In the genomic region with DNA sequence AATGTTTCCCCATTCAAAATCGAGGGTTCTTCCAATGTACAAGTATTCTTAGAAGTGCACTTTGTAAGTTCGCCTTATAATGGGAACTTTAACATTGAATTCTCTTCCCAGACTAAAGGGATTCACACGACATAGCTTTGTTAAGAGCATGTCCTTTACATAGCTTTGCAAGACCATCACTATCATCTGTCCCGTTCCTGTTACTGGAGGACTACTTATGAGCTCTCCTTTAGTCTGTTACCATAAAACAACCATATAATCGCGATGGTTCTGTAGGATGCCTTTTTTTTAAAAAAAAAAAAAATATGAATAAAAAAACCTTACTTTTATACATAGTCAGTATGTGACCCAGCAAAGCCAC, we compare ENCODE assay signal across 8 mouse cellular contexts. TPM values are rescaled to one million over a fixed set of nuclear protein-coding genes. Genes with fewer than 3 reads are reported as not detected.
DNase-seq lines count a peak whose midpoint lies in the region; ATAC-seq and TF ChIP-seq lines count a peak whose summit lies in the region.

No protein-coding gene starts in this region.

- ATAC-seq in kidney, postnatal 0 days (replicated peaks; ENCODE audit: low FRiP score, low read depth): 0 out of 2 replicates have a peak, but pooled peaks have one; percentile 18
- ATAC-seq in embryonic facial prominence, embryonic 12.5 days (ENCODE audit: insufficient number of reproducible peaks, insufficient read depth, low FRiP score, low TSS enrichment): no peak
- ATAC-seq in intestine, embryonic 16.5 days: peak; percentile 30
- peak; percentile 48; the same call in 1 of the 2 replicates for ATAC-seq in neural tube, embryonic 12.5 days (ENCODE audit: low FRiP score, low read depth)

- no peak for DNase-seq in kidney, postnatal 0 days (ENCODE audit: low spot score)
- no peak for DNase-seq in kidney, postnatal 14 days
- DNase-seq in urinary bladder, postnatal 10 days (ENCODE audit: low spot score): no peak
- no peak for DNase-seq in left cerebral cortex, postnatal 10 days (ENCODE audit: extremely low spot score in 1 of 2, low spot score in 2 of 2)
- no peak for DNase-seq in thymus, postnatal 14 days

- H3K4me3 ChIP-seq in kidney, postnatal 0 days (replicated peaks; ENCODE audit: low read depth, low read length): peak overlapping the region; percentile 99
- peak overlapping the region; percentile 99 for H3K4me3 ChIP-seq in embryonic facial prominence, embryonic 12.5 days
- peak overlapping the region; percentile 74 for H3K4me3 ChIP-seq in intestine, embryonic 16.5 days (ENCODE audit: low read length)
- H3K4me3 ChIP-seq in neural tube, embryonic 12.5 days: peak overlapping the region; percentile 100

- no peaks in the 10 kb centered on the region for H3K27me3 ChIP-seq in kidney, postnatal 0 days (ENCODE audit: insufficient read depth, low read length)
- H3K27me3 ChIP-seq in embryonic facial prominence, embryonic 12.5 days: no peaks in the 10 kb centered on the region
- H3K27me3 ChIP-seq in intestine, embryonic 16.5 days (replicated peaks; ENCODE audit: control insufficient read depth, insufficient read depth, low read length): no peaks in the 10 kb centered on the region
- no peaks in the 10 kb centered on the region for H3K27me3 ChIP-seq in neural tube, embryonic 12.5 days (replicated peaks)

- peak overlapping the region; percentile 92 for H3K27ac ChIP-seq in kidney, postnatal 0 days
- H3K27ac ChIP-seq in embryonic facial prominence, embryonic 12.5 days: no peak overlapping the region
- H3K27ac ChIP-seq in intestine, embryonic 16.5 days (ENCODE audit: low read length): no peak overlapping the region; the same call in 1 of the 2 replicates
- no peak overlapping the region for H3K27ac ChIP-seq in neural tube, embryonic 12.5 days

- peaks cover 5% of the 10 kb centered on the region for H3K36me3 ChIP-seq in kidney, postnatal 0 days (ENCODE audit: insufficient read depth, low read length)
- peaks cover 6% of the 10 kb centered on the region for H3K36me3 ChIP-seq in embryonic facial prominence, embryonic 12.5 days
- H3K36me3 ChIP-seq in intestine, embryonic 16.5 days (ENCODE audit: control insufficient read depth, insufficient read depth, low read length): 0 out of 2 replicates have a peak, but pooled peaks cover 2% of the 10 kb centered on the region
- H3K36me3 ChIP-seq in neural tube, embryonic 12.5 days: peaks cover 6% of the 10 kb centered on the region

- H3K4me1 ChIP-seq in kidney, postnatal 0 days (replicated peaks; ENCODE audit: insufficient read depth, low read length): peaks cover 8% of the 10 kb centered on the region; the same call in 1 of the 2 replicates
- H3K4me1 ChIP-seq in embryonic facial prominence, embryonic 12.5 days: peaks cover 13% of the 10 kb centered on the region
- H3K4me1 ChIP-seq in intestine, embryonic 16.5 days (ENCODE audit: control insufficient read depth, insufficient read depth, low read length): peaks cover 11% of the 10 kb centered on the region
- H3K4me1 ChIP-seq in neural tube, embryonic 12.5 days: peaks cover 13% of the 10 kb centered on the region

- no peaks in the 10 kb centered on the region for H3K9me3 ChIP-seq in kidney, postnatal 0 days (replicated peaks; ENCODE audit: low read length)
- no peaks in the 10 kb centered on the region for H3K9me3 ChIP-seq in embryonic facial prominence, embryonic 12.5 days
- H3K9me3 ChIP-seq in intestine, embryonic 16.5 days (ENCODE audit: control insufficient read depth, low read length): no peaks in the 10 kb centered on the region
- no peaks in the 10 kb centered on the region for H3K9me3 ChIP-seq in neural tube, embryonic 12.5 days

- 27% methylated on average over 6 of the region's 6 CpGs for WGBS in kidney, postnatal 0 days
- WGBS in embryonic facial prominence, embryonic 12.5 days: 24% methylated on average over 6 of the region's 6 CpGs
- 22% methylated on average over 6 of the region's 6 CpGs for WGBS in intestine, embryonic 16.5 days
- WGBS in neural tube, embryonic 12.5 days: 32% methylated on average over 6 of the region's 6 CpGs

- intact Hi-C loops in left cerebral cortex, postnatal 10 days (cut with DNase I): no loop called here

- no peak for TF ChIP-seq CTCF in kidney, postnatal 0 days (IDR thresholded peaks at IDR 0.05; ENCODE audit: low read depth)

- H3K4me2 ChIP-seq in kidney, postnatal 0 days (ENCODE audit: low read length): peak overlapping the region; percentile 86
- H3K4me2 ChIP-seq in embryonic facial prominence, embryonic 12.5 days (replicated peaks): peak overlapping the region; percentile 49
- peak overlapping the region; percentile 61 for H3K4me2 ChIP-seq in intestine, embryonic 16.5 days (ENCODE audit: low read depth, low read length)
- peak overlapping the region; percentile 96 for H3K4me2 ChIP-seq in neural tube, embryonic 12.5 days (replicated peaks)

- H3K9ac ChIP-seq in kidney, postnatal 0 days (ENCODE audit: low read depth, low read length): peak overlapping the region; percentile 95
- H3K9ac ChIP-seq in embryonic facial prominence, embryonic 12.5 days: no peak overlapping the region
- H3K9ac ChIP-seq in intestine, embryonic 16.5 days (ENCODE audit: low read depth, low read length): peak overlapping the region; percentile 82
- H3K9ac ChIP-seq in neural tube, embryonic 12.5 days: 0 out of 2 replicates have a peak overlapping the region, but pooled peaks have one; percentile 17

RNA-seq across cellular contexts. Expression of a gene that starts 0.4 kb away (rescaled TPM):
- 32.2 and 33.1 TPM in 2 replicates for polyA plus RNA-seq in kidney, postnatal 0 days (2015; fragmentation: Nextera tagmentation; extraction: Ambion mirVana)
- 47.4 TPM in 2 replicates for polyA plus RNA-seq in embryonic facial prominence, embryonic 12.5 days (2016; fragmentation: Nextera tagmentation; extraction: Ambion mirVana)
- polyA plus RNA-seq in intestine, embryonic 16.5 days (2015; fragmentation: Nextera tagmentation; extraction: Ambion mirVana): 22.8 and 25.0 TPM in 2 replicates
- polyA plus RNA-seq in neural tube, embryonic 12.5 days (2016; fragmentation: Nextera tagmentation; extraction: Ambion mirVana): 50.5 and 54.0 TPM in 2 replicates
- total RNA-seq in left cerebral cortex, postnatal 10 days (2021): 10 to 100 TPM; 39.0 to 39.9 TPM

RNA-seq across cellular contexts. Expression of a gene that starts 52.1 kb away (rescaled TPM):
- 72.3 and 73.5 TPM in 2 replicates for polyA plus RNA-seq in kidney, postnatal 0 days (2015; fragmentation: Nextera tagmentation; extraction: Ambion mirVana)
- 97.3 and 98.9 TPM in 2 replicates for polyA plus RNA-seq in embryonic facial prominence, embryonic 12.5 days (2016; fragmentation: Nextera tagmentation; extraction: Ambion mirVana)
- 38.5 and 43.4 TPM in 2 replicates for polyA plus RNA-seq in intestine, embryonic 16.5 days (2015; fragmentation: Nextera tagmentation; extraction: Ambion mirVana)
- polyA plus RNA-seq in neural tube, embryonic 12.5 days (2016; fragmentation: Nextera tagmentation; extraction: Ambion mirVana): 53.3 and 59.3 TPM in 2 replicates
- 10 to 100 TPM; 14.7 to 18.0 TPM for total RNA-seq in left cerebral cortex, postnatal 10 days (2021)
